Mouse (Mus musculus) ES-Bruce4 (cell line): ENCODE data around the gene Acadm. TPM values are rescaled to one million over a fixed set of nuclear protein-coding genes. Genes with fewer than 3 reads are reported as not detected.

Experiments
- H3K27ac ChIP-seq: 2 replicates; pipeline ENCODE4 v1.5.1; 2012; ENCODE audit warnings: low read length, inconsistent platforms; ENCODE audit not compliant: insufficient read depth
- H3K27me3 ChIP-seq: 2 replicates; pipeline ENCODE4 v1.6.1; 2012; ENCODE audit warnings: mild to moderate bottlenecking, low read length, inconsistent platforms; ENCODE audit not compliant: control insufficient read depth, poor library complexity, insufficient read depth, severe bottlenecking
- H3K36me3 ChIP-seq: 2 replicates; pipeline ENCODE4 v1.6.1; 2012; ENCODE audit warnings: inconsistent platforms, mild to moderate bottlenecking, low read length, moderate library complexity; ENCODE audit not compliant: control insufficient read depth, poor library complexity, insufficient read depth, severe bottlenecking
- H3K4me1 ChIP-seq: one replicate; pipeline ENCODE4 v1.8.1; 2011; ENCODE audit warnings: low read length; ENCODE audit not compliant: control insufficient read depth, insufficient read depth
- H3K4me3 ChIP-seq: 2 replicates; pipeline ENCODE4 v1.5.1; 2011; ENCODE audit warnings: low read depth, mild to moderate bottlenecking, low read length
- H3K9ac ChIP-seq: 2 replicates; pipeline ENCODE4 v1.6.1; 2012; ENCODE audit warnings: low read depth, mild to moderate bottlenecking, inconsistent platforms; ENCODE audit not compliant: poor library complexity, severe bottlenecking
- H3K9me3 ChIP-seq: replicated peaks from 2 replicates; pipeline ENCODE4 v1.6.1; 2012; ENCODE audit warnings: mild to moderate bottlenecking, low read length, inconsistent platforms; ENCODE audit not compliant: control insufficient read depth, poor library complexity, insufficient read depth, severe bottlenecking
- CTCF ChIP-seq: IDR thresholded peaks from one replicate; pipeline ENCODE4 v1.8.1; 2011; ENCODE audit warnings: low read depth, low read length
- EP300 ChIP-seq: IDR thresholded peaks from 2 replicates; pipeline ENCODE4 v1.6.1; 2011; ENCODE audit warnings: low read depth, low read length; ENCODE audit not compliant: insufficient read depth
- POLR2A ChIP-seq: IDR thresholded peaks from one replicate; pipeline ENCODE4 v1.8.1; 2011; ENCODE audit warnings: low read length; ENCODE audit not compliant: insufficient read depth
- polyA plus RNA-seq: library from polyadenylated mRNA; stranded (reverse); fragments of >200 nt; gene quantifications from 2 replicates; pipeline ENCODE4 v1.2.4, GENCODE M21; 2011; ENCODE audit warnings: low read depth; ENCODE audit not compliant: missing spikeins, insufficient read depth, insufficient read length

The Acadm gene
- polyA plus RNA-seq, result 88.7 and 105 TPM in 2 replicates

DNA sequence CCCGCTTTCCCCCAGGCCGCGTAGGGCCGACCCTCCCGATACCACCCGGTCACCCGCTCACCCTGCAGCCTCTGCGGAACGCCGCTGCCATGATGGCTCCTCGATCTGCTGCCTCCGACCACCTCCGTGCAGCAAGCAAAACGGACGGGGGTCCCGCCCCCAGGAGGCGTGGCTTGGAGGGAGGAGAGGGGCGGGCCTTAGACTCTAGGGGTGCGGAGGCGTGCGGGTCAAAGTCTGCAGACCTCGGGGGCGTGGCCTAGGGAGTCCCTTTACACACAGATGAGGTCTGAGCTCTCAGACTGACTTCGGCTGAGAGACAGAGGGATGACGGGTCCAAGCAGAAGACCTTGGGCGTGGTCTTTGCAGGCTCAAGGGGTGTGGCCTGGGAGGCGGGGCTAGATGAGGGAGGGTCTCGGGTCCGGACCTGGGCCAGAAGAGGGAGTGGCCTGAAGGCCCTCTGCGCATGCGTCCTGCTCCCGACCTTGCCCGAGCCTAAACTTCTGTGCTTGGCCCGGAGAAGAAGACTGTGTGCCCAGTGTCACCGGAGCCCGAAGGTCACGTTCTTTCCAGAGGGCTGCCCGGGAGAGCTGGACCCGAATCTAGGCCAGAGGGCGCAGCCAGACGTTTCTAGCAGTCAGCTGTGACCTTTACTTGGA, at the start of gene Acadm:
Acadm (minus strand) TSS at position 298 of the 656 bp plus-strand sequence.
- Histone ChIP-seq H3K9me3 (no peaks in the 10 kb centered on the region), H3K27ac (no peak within 1 kb of the TSS), H3K4me3 (peak within 1 kb of the TSS; percentile 93), H3K9ac (peak within 1 kb of the TSS; percentile 64), H3K27me3 (no peaks in the 10 kb centered on the region), H3K36me3 (no peaks in the 10 kb centered on the region), H3K4me1 (peaks cover 3% of the 10 kb centered on the region)
- TF ChIP-seq EP300, result no peak
- no peak for TF ChIP-seq CTCF
- peak; percentile 84 for TF ChIP-seq POLR2A

- Histone ChIP-seq H3K9ac (no peak overlapping the region), H3K9me3 (no peaks in the 10 kb centered on the region), H3K4me3 (no peak overlapping the region), H3K27ac (no peak overlapping the region), H3K27me3 (no peaks in the 10 kb centered on the region), H3K36me3 (no peaks in the 10 kb centered on the region), H3K4me1 (no peaks in the 10 kb centered on the region)
- TF ChIP-seq CTCF, result peak; percentile 75
- no peak for TF ChIP-seq POLR2A
These were observed 40.3 kb upstream of the Acadm start for GRCm38 (mm10) chr3:153984428-153985340.

- no peaks in the 10 kb centered on the region for H3K9me3 ChIP-seq
- no peak overlapping the region for H3K9ac ChIP-seq
- H3K36me3 ChIP-seq, result no peaks in the 10 kb centered on the region
- no peak for TF ChIP-seq EP300
- no peak for TF ChIP-seq CTCF
- TF ChIP-seq POLR2A, result no peak
- no peak overlapping the region for H3K4me3 ChIP-seq
- no peaks in the 10 kb centered on the region for H3K4me1 ChIP-seq
- no peaks in the 10 kb centered on the region; the same call in 1 of the 2 replicates for H3K27me3 ChIP-seq
- no peak overlapping the region for H3K27ac ChIP-seq
These were observed 36.2 kb upstream of the Acadm start for GRCm38 (mm10) chr3:153980611-153981010.

DNA sequence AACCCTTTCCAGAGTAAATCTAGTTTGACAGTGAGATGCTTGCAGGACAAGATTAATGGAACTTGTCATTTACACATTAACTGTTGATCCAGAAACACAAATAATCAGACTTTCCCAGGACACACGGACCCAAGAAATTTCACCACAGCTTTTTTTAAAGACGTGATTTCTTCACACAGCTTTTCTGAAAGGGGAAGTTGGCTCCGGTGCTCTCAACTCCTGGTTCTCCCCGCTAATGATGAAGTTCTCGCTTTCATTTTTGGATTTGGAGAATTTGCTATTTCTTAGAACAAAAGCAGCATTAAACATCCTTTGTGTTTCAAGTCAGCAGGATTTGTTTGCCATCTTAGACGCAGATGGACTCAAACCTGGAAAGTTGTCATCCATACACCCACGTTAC, 31.4 kb upstream of the Acadm start:
- TF ChIP-seq POLR2A, result no peak
- TF ChIP-seq EP300, result no peak
- TF ChIP-seq CTCF, result no peak
- no peaks in the 10 kb centered on the region for H3K9me3 ChIP-seq
- no peaks in the 10 kb centered on the region for H3K4me1 ChIP-seq
- H3K27me3 ChIP-seq, result peaks cover 2% of the 10 kb centered on the region; the same call in 1 of the 2 replicates
- H3K36me3 ChIP-seq, result no peaks in the 10 kb centered on the region
- no peak overlapping the region for H3K27ac ChIP-seq
- no peak overlapping the region for H3K4me3 ChIP-seq
- no peak overlapping the region for H3K9ac ChIP-seq

- H3K9me3 ChIP-seq, result no peaks in the 10 kb centered on the region
- no peak overlapping the region for H3K27ac ChIP-seq
- no peak overlapping the region for H3K9ac ChIP-seq
- no peak for TF ChIP-seq CTCF
- no peak for TF ChIP-seq EP300
- no peak for TF ChIP-seq POLR2A
- no peaks in the 10 kb centered on the region for H3K36me3 ChIP-seq
- no peaks in the 10 kb centered on the region for H3K4me1 ChIP-seq
- H3K4me3 ChIP-seq, result no peak overlapping the region
- H3K27me3 ChIP-seq, result peaks cover 2% of the 10 kb centered on the region; the same call in 1 of the 2 replicates
These were observed 30.6 kb upstream of the Acadm start for GRCm38 (mm10) chr3:153975060-153975459.
